Mouse (Mus musculus): Measurements from ENCODE around the gene Trappc6a.

Trappc6a gene

GRCm38 (mm10) chr7:19523757-19524419 is 15.7 kb downstream of the Trappc6a start:
- no peak for DNase-seq (ENCODE audit: low spot score)

GRCm38 (mm10) chr7:19524420-19525104 is 16.4 kb downstream of the Trappc6a start:
- DNase-seq (ENCODE audit: low spot score): no peak

- DNase-seq (ENCODE audit: low spot score): no peak
Measured at GRCm38 (mm10) chr7:19525105-19525481, 16.9 kb downstream of the Trappc6a start.

GRCm38 (mm10) chr7:19531077-19531476 is 22.9 kb downstream of the Trappc6a start:
- no peak for DNase-seq (ENCODE audit: low spot score)

GRCm38 (mm10) chr7:19532240-19532639 is 24.0 kb downstream of the Trappc6a start:
- DNase-seq (ENCODE audit: low spot score): no peak

- DNase-seq (ENCODE audit: low spot score): no peak
Measured at GRCm38 (mm10) chr7:19534676-19535075, 26.5 kb downstream of the Trappc6a start.

GRCm38 (mm10) chr7:19540771-19541566 is 32.8 kb downstream of the Trappc6a start:
- no peak for DNase-seq (ENCODE audit: low spot score)

- no peak for DNase-seq (ENCODE audit: low spot score)
Measured at GRCm38 (mm10) chr7:19541681-19542154, 33.5 kb downstream of the Trappc6a start.

- no peak for DNase-seq (ENCODE audit: low spot score)
Measured at GRCm38 (mm10) chr7:19542155-19542691, 34.0 kb downstream of the Trappc6a start.

- no peak for DNase-seq (ENCODE audit: low spot score)
Measured at GRCm38 (mm10) chr7:19543584-19543983, 35.4 kb downstream of the Trappc6a start.

- no peak for DNase-seq (ENCODE audit: low spot score)
Measured at GRCm38 (mm10) chr7:19546007-19546406, 37.8 kb downstream of the Trappc6a start.

GRCm38 (mm10) chr7:19547344-19547969 is 39.3 kb downstream of the Trappc6a start:
- no peak for DNase-seq (ENCODE audit: low spot score)

- no peak for DNase-seq (ENCODE audit: low spot score)
Measured at GRCm38 (mm10) chr7:19549394-19549793, 41.2 kb downstream of the Trappc6a start.

GRCm38 (mm10) chr7:19551634-19552033 is 43.4 kb downstream of the Trappc6a start:
- DNase-seq (ENCODE audit: low spot score): no peak

- no peak for DNase-seq (ENCODE audit: low spot score)
Measured at GRCm38 (mm10) chr7:19552443-19552842, 44.2 kb downstream of the Trappc6a start.

GRCm38 (mm10) chr7:19554168-19554567 is 46.0 kb downstream of the Trappc6a start:
- no peak for DNase-seq (ENCODE audit: low spot score)

GRCm38 (mm10) chr7:19557086-19557485 is 48.9 kb downstream of the Trappc6a start:
- DNase-seq (ENCODE audit: low spot score): no peak

GRCm38 (mm10) chr7:19557982-19558900 is 50.0 kb downstream of the Trappc6a start:
- DNase-seq (ENCODE audit: low spot score): no peak

- DNase-seq (ENCODE audit: low spot score): no peak
Measured at GRCm38 (mm10) chr7:19558965-19559364, 50.8 kb downstream of the Trappc6a start.

GRCm38 (mm10) chr7:19560491-19561260 is 52.5 kb downstream of the Trappc6a start:
- DNase-seq (ENCODE audit: low spot score): no peak
